Mouse (Mus musculus): Measurements from ENCODE around the gene Rbm25. TPM values are rescaled to one million over a fixed set of nuclear protein-coding genes. Genes with fewer than 3 reads are reported as not detected.
"Not testable (repeated sequence)": the region's sequence is repeated elsewhere in the genome, so short reads cannot be mapped to it uniquely, and the experiment has no call there.

Gene Rbm25
- polyA plus RNA-seq, 1 experiment: 167 TPM

DNA sequence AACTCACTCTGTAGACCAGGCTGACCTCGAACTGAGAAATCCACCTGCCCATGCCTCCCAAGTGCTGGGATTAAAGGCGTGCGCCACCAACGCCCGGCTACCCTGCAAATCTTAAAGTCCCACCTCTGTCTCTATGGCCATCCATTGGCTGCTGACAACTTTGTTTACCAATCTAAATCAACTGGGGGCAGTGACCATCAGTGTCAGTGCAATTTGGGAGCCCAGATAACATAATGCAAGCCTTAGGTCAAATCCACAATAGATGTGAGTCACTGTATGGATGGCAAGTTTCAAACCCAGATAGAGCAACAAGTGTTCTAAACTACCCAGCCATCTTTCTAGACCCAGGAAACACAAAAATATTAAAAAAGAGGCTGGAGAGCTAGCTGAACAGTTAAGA lies 28.8 kb upstream of the Rbm25 start:
- no peak overlapping the region for H3K27ac ChIP-seq (ENCODE audit: insufficient read depth, low read depth, low read length)
- TF ChIP-seq CTCF (IDR thresholded peaks at IDR 0.05; ENCODE audit: low read depth, low read length) (no peak), POLR2A (IDR thresholded peaks at IDR 0.05; ENCODE audit: borderline replicate concordance, low read depth, low read length) (no peak)
- H3K4me3 ChIP-seq (ENCODE audit: insufficient read depth, low read length): no peak overlapping the region
- H3K4me1 ChIP-seq (ENCODE audit: control insufficient read depth, insufficient read depth, low read length): no peaks in the 10 kb centered on the region

DNA sequence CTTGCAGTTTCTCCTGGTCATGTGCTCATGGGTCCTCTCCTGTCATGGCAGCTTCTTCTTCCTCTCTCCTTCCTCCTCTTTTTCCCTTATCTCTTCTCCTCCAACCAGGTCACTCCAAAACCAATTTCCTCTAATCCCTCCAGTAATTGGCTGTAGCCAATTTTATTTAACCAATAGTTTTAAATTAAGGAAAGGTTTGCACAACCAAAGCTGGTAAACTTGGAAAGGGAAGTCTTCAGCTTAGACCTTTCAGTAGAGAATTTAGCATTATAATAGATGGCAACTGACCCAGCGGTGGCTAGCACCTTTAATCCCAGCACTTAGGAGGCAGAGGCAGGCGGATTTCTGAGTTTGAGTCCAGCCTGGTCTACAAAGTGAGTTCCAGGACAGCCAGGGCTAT lies 24.6 kb upstream of the Rbm25 start:
- H3K4me1 ChIP-seq (ENCODE audit: control insufficient read depth, insufficient read depth, low read length); H3K4me3 ChIP-seq (ENCODE audit: insufficient read depth, low read length): not testable (repeated sequence)

DNA sequence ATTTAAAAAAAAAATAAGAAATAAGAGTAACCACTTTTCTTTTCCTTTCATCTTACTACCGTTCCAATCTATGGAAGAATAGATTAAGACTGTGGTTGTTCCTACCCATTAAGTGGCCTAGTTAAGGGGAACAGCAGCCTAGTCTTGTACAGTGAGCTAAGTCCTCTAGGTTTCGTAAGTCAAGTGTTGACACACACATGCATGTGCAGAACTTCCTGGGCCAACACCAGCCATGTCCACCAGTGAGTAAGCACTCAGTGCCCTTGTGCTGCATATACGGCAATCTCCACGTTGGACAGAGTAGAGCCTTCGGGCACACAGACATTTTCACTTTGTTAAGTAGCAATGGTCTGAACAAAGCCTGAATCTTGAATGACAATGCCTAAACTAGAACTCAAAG lies 13.8 kb upstream of the Rbm25 start:
- TF ChIP-seq POLR2A (IDR thresholded peaks at IDR 0.05; ENCODE audit: borderline replicate concordance, low read depth, low read length) (no peak), CTCF (IDR thresholded peaks at IDR 0.05; ENCODE audit: low read depth, low read length) (no peak)
- no peak overlapping the region for H3K27ac ChIP-seq (ENCODE audit: insufficient read depth, low read depth, low read length)
- peaks cover 2% of the 10 kb centered on the region; the same call in 1 of the 2 replicates for H3K4me1 ChIP-seq (ENCODE audit: control insufficient read depth, insufficient read depth, low read length)
- no peak overlapping the region for H3K4me3 ChIP-seq (ENCODE audit: insufficient read depth, low read length)

More for the DNA sequence above, 24.6 kb upstream of the Rbm25 start:
- H3K27ac ChIP-seq (ENCODE audit: insufficient read depth, low read depth, low read length): not testable (repeated sequence)

DNA sequence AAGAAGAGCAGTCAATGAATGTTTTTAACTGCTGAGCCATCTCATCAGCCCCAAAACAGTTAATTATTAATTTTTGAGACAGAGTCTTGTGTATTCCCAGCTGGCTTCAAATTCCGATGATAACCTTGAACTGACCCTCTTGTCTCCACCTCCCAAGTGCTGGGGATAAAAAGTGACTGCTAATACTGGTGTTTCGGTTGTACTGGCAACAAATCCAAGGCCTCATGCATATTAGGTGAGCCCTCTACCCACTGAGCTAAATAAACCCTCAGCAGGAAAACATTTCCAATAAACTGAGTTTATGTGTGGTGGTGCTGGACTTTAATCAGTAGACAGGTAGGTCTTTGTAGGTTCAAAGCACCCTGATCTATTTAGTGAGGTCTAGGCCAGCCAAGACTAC lies 12.1 kb upstream of the Rbm25 start:
- peaks cover 5% of the 10 kb centered on the region; the same call in 1 of the 2 replicates for H3K4me1 ChIP-seq (ENCODE audit: control insufficient read depth, insufficient read depth, low read length)
- TF ChIP-seq CTCF (IDR thresholded peaks at IDR 0.05; ENCODE audit: low read depth, low read length) (no peak), POLR2A (IDR thresholded peaks at IDR 0.05; ENCODE audit: borderline replicate concordance, low read depth, low read length) (no peak)
- H3K27ac ChIP-seq (ENCODE audit: insufficient read depth, low read depth, low read length): no peak overlapping the region
- H3K4me3 ChIP-seq (ENCODE audit: insufficient read depth, low read length): no peak overlapping the region

DNA sequence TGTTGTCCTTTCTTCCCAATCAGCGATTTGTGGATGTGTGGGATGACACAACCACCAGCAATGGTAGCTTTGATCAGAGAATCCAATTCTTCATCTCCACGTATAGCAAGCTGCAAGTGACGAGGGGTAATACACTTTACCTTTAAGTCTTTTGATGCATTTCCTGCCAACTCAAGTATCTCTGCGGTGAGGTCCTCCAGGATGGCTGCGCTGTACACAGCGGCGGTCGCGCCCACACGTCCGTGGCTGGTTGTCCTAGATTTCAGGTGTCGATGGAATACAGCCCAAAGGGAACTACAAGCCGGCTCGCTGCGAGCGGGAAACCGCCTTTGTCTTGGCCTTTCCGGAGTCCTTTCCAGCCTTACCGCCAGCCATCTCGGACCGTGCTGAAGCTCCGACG lies 10.3 kb upstream of the Rbm25 start:
- H3K4me1 ChIP-seq (ENCODE audit: control insufficient read depth, insufficient read depth, low read length); H3K4me3 ChIP-seq (ENCODE audit: insufficient read depth, low read length); H3K27ac ChIP-seq (ENCODE audit: insufficient read depth, low read depth, low read length): not testable (repeated sequence)

DNA sequence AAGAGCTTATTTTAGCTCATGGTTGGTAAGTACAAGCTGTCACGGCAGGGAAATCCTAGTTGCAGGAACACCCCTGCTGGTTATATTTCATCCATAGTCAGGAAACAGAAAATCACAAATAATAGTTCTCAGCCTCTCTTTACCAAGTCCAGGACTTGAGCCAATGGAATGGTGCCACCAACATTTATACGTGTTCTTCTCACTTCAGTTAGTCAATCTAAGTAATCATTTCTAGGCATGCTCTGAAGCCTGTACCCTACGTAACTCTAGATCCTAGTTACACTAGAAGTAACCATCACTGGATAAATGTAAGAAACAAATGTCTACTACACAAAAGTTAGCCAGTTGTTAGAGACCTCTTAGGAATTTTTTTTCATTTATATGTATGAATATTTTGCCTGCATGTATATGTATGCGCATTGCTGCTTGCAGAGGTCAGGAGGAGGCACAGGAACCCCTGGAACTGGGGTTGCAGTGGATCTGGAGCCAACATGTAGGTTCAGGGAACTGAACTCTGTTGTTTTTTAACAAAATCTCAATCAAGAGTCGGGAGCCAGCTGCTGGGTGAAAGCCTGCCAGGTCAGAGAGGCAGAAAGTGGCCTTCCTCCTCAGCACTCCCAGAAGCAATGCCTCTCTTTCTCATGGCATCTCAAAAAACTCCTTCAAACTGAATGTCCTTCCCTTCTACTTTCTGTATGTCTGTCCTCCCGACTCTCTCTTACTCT lies 8.8 kb upstream of the Rbm25 start:
- Histone ChIP-seq H3K4me1 (ENCODE audit: control insufficient read depth, insufficient read depth, low read length) (peaks cover 5% of the 10 kb centered on the region; the same call in 1 of the 2 replicates), H3K4me3 (ENCODE audit: insufficient read depth, low read length) (no peak overlapping the region), H3K27ac (ENCODE audit: insufficient read depth, low read depth, low read length) (no peak overlapping the region)
- TF ChIP-seq CTCF (IDR thresholded peaks at IDR 0.05; ENCODE audit: low read depth, low read length) (no peak), POLR2A (IDR thresholded peaks at IDR 0.05; ENCODE audit: borderline replicate concordance, low read depth, low read length) (no peak)

DNA sequence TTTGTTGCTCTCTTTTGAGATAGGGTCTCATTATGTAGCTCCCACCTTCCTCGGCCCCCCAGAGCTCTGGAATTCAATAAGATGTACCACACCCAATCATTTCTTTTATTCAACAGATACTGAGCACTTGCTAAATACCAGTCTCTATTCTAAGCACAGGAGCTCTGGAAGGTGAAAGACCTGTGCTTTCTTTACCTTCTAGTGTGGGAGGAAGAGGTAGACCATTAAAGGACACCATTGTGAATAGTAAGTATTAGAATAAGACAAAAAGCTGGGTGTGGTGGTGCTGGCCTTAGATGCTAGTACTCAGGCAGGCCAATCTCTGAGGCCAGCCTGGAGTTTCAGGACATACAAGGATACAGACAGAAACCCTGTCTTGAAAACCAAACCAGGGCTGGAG lies 6.7 kb upstream of the Rbm25 start:
- H3K4me3 ChIP-seq (ENCODE audit: insufficient read depth, low read length): no peak overlapping the region
- 0 out of 2 replicates have a peak, but pooled peaks cover 3% of the 10 kb centered on the region for H3K4me1 ChIP-seq (ENCODE audit: control insufficient read depth, insufficient read depth, low read length)
- H3K27ac ChIP-seq (ENCODE audit: insufficient read depth, low read depth, low read length): no peak overlapping the region
- no peak for TF ChIP-seq CTCF (IDR thresholded peaks at IDR 0.05; ENCODE audit: low read depth, low read length)
- TF ChIP-seq POLR2A (IDR thresholded peaks at IDR 0.05; ENCODE audit: borderline replicate concordance, low read depth, low read length): no peak

DNA sequence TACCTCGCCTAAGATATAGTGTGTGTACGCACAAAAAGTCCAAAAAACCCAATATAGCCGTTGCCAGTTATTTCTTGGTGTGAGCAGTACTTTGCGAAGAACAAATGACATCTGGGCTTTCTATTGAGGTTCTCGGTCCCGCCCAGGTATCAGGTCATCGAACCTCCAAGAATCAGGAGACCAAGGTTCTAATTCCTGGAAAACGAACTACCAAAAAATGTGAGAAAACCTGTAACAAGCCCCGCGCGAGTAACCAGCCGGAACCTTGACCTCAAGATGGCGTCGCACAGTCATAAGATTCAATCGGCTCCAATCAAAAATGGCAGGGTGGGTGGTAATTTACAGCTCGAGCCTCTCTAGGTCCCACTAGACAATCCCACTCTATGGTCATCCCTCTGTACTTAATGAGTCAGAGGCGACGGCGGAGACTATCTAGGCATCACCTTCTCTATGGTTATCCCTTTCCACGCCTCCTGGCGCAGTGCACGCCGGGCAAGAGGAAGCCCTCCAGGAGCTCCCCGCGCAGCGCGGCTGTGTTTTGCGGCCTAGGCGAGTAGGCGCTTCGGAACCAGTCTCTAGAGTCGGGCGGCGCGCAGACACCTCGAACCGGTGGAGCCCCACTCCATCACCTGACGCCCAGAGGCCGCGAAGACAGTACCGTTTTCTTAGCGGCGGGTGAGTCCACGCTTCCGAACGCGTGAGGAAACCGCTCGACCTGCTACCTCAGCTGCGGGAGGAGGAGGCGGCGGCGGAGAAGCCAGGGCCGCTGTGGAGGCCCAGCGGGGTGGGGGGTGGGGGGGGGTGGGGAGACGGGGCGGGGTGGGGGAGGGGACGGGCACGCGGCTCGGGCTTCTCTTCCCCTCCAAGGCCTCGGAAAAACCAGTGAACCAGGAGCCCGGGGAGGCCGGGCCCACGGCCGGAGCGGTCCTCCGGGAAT lies 975 bp downstream of the Rbm25 start:
- TF ChIP-seq POLR2A (IDR thresholded peaks at IDR 0.05; ENCODE audit: borderline replicate concordance, low read depth, low read length): no peak
- no peak for TF ChIP-seq CTCF (IDR thresholded peaks at IDR 0.05; ENCODE audit: low read depth, low read length)

DNA sequence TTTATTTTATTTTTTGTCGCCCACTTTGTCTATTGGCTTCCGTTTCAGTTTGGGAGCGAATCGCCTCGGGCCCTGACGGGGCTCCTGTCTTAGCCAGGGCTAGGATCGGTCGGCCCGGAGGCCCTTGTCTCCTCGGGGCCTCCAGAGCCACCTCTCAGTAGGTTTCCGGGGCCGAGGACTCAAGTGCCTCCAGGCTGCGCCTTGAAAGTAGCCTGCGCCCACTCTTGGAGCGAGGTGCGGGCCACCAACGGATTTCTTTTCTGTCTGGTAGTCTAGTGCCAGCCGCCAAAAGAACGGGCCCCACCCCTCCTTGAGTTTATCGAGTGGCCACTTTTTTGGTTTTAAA lies 1.6 kb downstream of the Rbm25 start:
- peak overlapping the region; percentile 97 for H3K4me3 ChIP-seq (ENCODE audit: insufficient read depth, low read length)
- H3K27ac ChIP-seq (ENCODE audit: insufficient read depth, low read depth, low read length): peak overlapping the region; percentile 87
- peaks cover 16% of the 10 kb centered on the region for H3K4me1 ChIP-seq (ENCODE audit: control insufficient read depth, insufficient read depth, low read length)
- TF ChIP-seq POLR2A (IDR thresholded peaks at IDR 0.05; ENCODE audit: borderline replicate concordance, low read depth, low read length) (no peak), CTCF (IDR thresholded peaks at IDR 0.05; ENCODE audit: low read depth, low read length) (no peak)

More for the DNA sequence above, 975 bp downstream of the Rbm25 start:
- H3K27ac ChIP-seq (ENCODE audit: insufficient read depth, low read depth, low read length): peak overlapping the region; percentile 98
- H3K4me3 ChIP-seq (ENCODE audit: insufficient read depth, low read length): peak overlapping the region; percentile 97
- peaks cover 16% of the 10 kb centered on the region for H3K4me1 ChIP-seq (ENCODE audit: control insufficient read depth, insufficient read depth, low read length)

DNA sequence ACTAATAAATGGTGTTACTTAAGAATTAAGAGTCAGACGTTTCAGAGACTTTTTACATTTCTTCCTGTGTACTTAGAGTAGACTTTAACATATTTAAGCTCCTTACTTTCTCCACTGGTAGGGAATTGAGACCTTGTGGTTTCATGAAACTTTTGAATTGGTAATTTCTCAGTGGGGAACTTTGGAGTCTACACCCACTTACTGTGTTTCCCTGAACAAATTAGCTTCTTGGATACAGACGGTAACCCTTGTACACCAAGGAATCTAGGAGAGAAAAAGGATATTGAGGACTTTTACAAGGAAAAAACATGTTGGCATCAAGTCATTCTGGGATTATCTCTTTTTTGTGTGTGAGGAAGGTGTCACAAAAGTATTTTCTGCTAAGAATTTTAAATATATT lies 2.8 kb downstream of the Rbm25 start:
- H3K4me3 ChIP-seq (ENCODE audit: insufficient read depth, low read length): no peak overlapping the region; the same call in 1 of the 2 replicates
- TF ChIP-seq POLR2A (IDR thresholded peaks at IDR 0.05; ENCODE audit: borderline replicate concordance, low read depth, low read length) (no peak), CTCF (IDR thresholded peaks at IDR 0.05; ENCODE audit: low read depth, low read length) (no peak)
- no peak overlapping the region for H3K27ac ChIP-seq (ENCODE audit: insufficient read depth, low read depth, low read length)
- H3K4me1 ChIP-seq (ENCODE audit: control insufficient read depth, insufficient read depth, low read length): peaks cover 16% of the 10 kb centered on the region

Measured in bone marrow macrophage, adult 2 months (primary cell).